Mouse (Mus musculus): Measurements from ENCODE around the gene Ssr2. TPM values are rescaled to one million over a fixed set of nuclear protein-coding genes. Genes with fewer than 3 reads are reported as not detected.
"Not testable (repeated sequence)": the region's sequence is repeated elsewhere in the genome, so short reads cannot be mapped to it uniquely, and the experiment has no call there.

The Ssr2 gene
- polyA plus RNA-seq, 1 experiment from 2014 or later = 157 TPM

- 76% methylated on average over 1 of the region's 1 CpGs for WGBS
- Histone ChIP-seq H3K27me3 (replicated peaks) (no peaks in the 10 kb centered on the region), H3K36me3 (peaks cover 38% of the 10 kb centered on the region), H3K9ac (no peak overlapping the region), H3K4me2 (replicated peaks) (no peak overlapping the region), H3K9me3 (no peaks in the 10 kb centered on the region), H3K4me3 (no peak overlapping the region), H3K27ac (no peak overlapping the region), H3K4me1 (no peaks in the 10 kb centered on the region)
- no peak for ATAC-seq (ENCODE audit: low FRiP score, low read depth)
Measured at GRCm38 (mm10) chr3:88571856-88572255, 3.8 kb upstream of the Ssr2 start.

GRCm38 (mm10) chr3:88572835-88573234, 2.8 kb upstream of the Ssr2 start:
- Histone ChIP-seq H3K9me3 (no peaks in the 10 kb centered on the region), H3K4me1 (no peaks in the 10 kb centered on the region), H3K27me3 (replicated peaks) (no peaks in the 10 kb centered on the region), H3K27ac (no peak overlapping the region), H3K4me3 (no peak overlapping the region), H3K9ac (no peak overlapping the region), H3K4me2 (replicated peaks) (no peak overlapping the region), H3K36me3 (peaks cover 28% of the 10 kb centered on the region)
- ATAC-seq (ENCODE audit: low FRiP score, low read depth) = no peak
- WGBS = 70% methylated on average over 2 of the region's 2 CpGs

GRCm38 (mm10) chr3:88573810-88574209, 1.9 kb upstream of the Ssr2 start:
- 82% methylated on average over 2 of the region's 2 CpGs for WGBS

GRCm38 (mm10) chr3:88577846-88578245, 2.2 kb downstream of the Ssr2 start:
- H3K27ac ChIP-seq; H3K9me3 ChIP-seq; H3K4me2 ChIP-seq (replicated peaks); H3K27me3 ChIP-seq (replicated peaks); H3K4me3 ChIP-seq; H3K9ac ChIP-seq; ATAC-seq (ENCODE audit: low FRiP score, low read depth): not testable (repeated sequence)
- H3K36me3 ChIP-seq = peaks cover 14% of the 10 kb centered on the region
- H3K4me1 ChIP-seq = peaks cover 12% of the 10 kb centered on the region
- WGBS = 84% methylated on average over 5 of the region's 5 CpGs

More at GRCm38 (mm10) chr3:88573810-88574209, 1.9 kb upstream of the Ssr2 start:
- Histone ChIP-seq H3K27me3 (replicated peaks) (no peaks in the 10 kb centered on the region), H3K9me3 (no peaks in the 10 kb centered on the region), H3K4me3 (no peak overlapping the region), H3K27ac (no peak overlapping the region), H3K36me3 (peaks cover 18% of the 10 kb centered on the region), H3K4me1 (no peaks in the 10 kb centered on the region), H3K4me2 (replicated peaks) (no peak overlapping the region), H3K9ac (no peak overlapping the region)
- no peak for ATAC-seq (ENCODE audit: low FRiP score, low read depth)

GRCm38 (mm10) chr3:88578498-88579424, 3.1 kb downstream of the Ssr2 start:
- H3K4me3 ChIP-seq = peak overlapping the region; percentile 97
- no peaks in the 10 kb centered on the region for H3K9me3 ChIP-seq
- WGBS = 53% methylated on average over 8 of the region's 8 CpGs
- no peak overlapping the region for H3K9ac ChIP-seq
- peak; percentile 41; the same call in 1 of the 2 replicates for ATAC-seq (ENCODE audit: low FRiP score, low read depth)
- H3K4me2 ChIP-seq (replicated peaks) = peak overlapping the region; percentile 95
- no peak overlapping the region for H3K27ac ChIP-seq
- peaks cover 12% of the 10 kb centered on the region for H3K4me1 ChIP-seq
- no peaks in the 10 kb centered on the region for H3K27me3 ChIP-seq (replicated peaks)
- H3K36me3 ChIP-seq = peaks cover 23% of the 10 kb centered on the region

- Histone ChIP-seq H3K4me1 (peaks cover 12% of the 10 kb centered on the region), H3K4me3 (peak overlapping the region; percentile 97), H3K27ac (no peak overlapping the region), H3K9ac (peak overlapping the region; percentile 85), H3K36me3 (peaks cover 30% of the 10 kb centered on the region), H3K27me3 (replicated peaks) (no peaks in the 10 kb centered on the region), H3K9me3 (no peaks in the 10 kb centered on the region), H3K4me2 (replicated peaks) (peak overlapping the region; percentile 95)
- under 1% methylated on average over 34 of the region's 34 CpGs for WGBS
- ATAC-seq (ENCODE audit: low FRiP score, low read depth) = peak; percentile 85
Measured at GRCm38 (mm10) chr3:88579454-88580117, 3.9 kb downstream of the Ssr2 start.

- ATAC-seq (ENCODE audit: low FRiP score, low read depth) = no peak
- no peak overlapping the region for H3K27ac ChIP-seq
- no peak overlapping the region for H3K4me2 ChIP-seq (replicated peaks)
- H3K27me3 ChIP-seq (replicated peaks) = no peaks in the 10 kb centered on the region
- 0 out of 2 replicates have a peak, but pooled peaks cover 4% of the 10 kb centered on the region for H3K4me1 ChIP-seq
- H3K4me3 ChIP-seq = no peak overlapping the region
- 96% methylated on average over 6 of the region's 6 CpGs for WGBS
- H3K9ac ChIP-seq = no peak overlapping the region
- H3K9me3 ChIP-seq = no peaks in the 10 kb centered on the region
- H3K36me3 ChIP-seq = peaks cover 60% of the 10 kb centered on the region
Measured at GRCm38 (mm10) chr3:88585769-88586168, 10.1 kb downstream of the Ssr2 start.

- H3K4me2 ChIP-seq (replicated peaks) = no peak overlapping the region
- H3K9ac ChIP-seq = no peak overlapping the region
- no peak for ATAC-seq (ENCODE audit: low FRiP score, low read depth)
- H3K4me1 ChIP-seq = no peaks in the 10 kb centered on the region
- no peak overlapping the region for H3K27ac ChIP-seq
- H3K27me3 ChIP-seq (replicated peaks) = no peaks in the 10 kb centered on the region
- no peaks in the 10 kb centered on the region for H3K9me3 ChIP-seq
- H3K4me3 ChIP-seq = no peak overlapping the region
- WGBS = 94% methylated on average over 5 of the region's 5 CpGs
- H3K36me3 ChIP-seq = peaks cover 57% of the 10 kb centered on the region
Measured at GRCm38 (mm10) chr3:88586640-88587039, 11.0 kb downstream of the Ssr2 start.

- H3K4me3 ChIP-seq = no peak overlapping the region
Measured at GRCm38 (mm10) chr3:88590246-88590645, 14.6 kb downstream of the Ssr2 start.

GRCm38 (mm10) chr3:88591044-88591443, 15.4 kb downstream of the Ssr2 start:
- Histone ChIP-seq H3K9ac (no peak overlapping the region), H3K4me3 (no peak overlapping the region), H3K4me2 (replicated peaks) (no peak overlapping the region), H3K9me3 (no peaks in the 10 kb centered on the region), H3K4me1 (no peaks in the 10 kb centered on the region), H3K27ac (no peak overlapping the region), H3K36me3 (peaks cover 29% of the 10 kb centered on the region), H3K27me3 (replicated peaks) (no peaks in the 10 kb centered on the region)
- 64% methylated on average over 3 of the region's 3 CpGs for WGBS
- no peak for ATAC-seq (ENCODE audit: low FRiP score, low read depth)

More at GRCm38 (mm10) chr3:88590246-88590645, 14.6 kb downstream of the Ssr2 start:
- WGBS = 31% methylated on average over 5 of the region's 5 CpGs
- no peak overlapping the region for H3K27ac ChIP-seq
- no peak for ATAC-seq (ENCODE audit: low FRiP score, low read depth)
- H3K9ac ChIP-seq = no peak overlapping the region
- H3K36me3 ChIP-seq = peaks cover 33% of the 10 kb centered on the region
- H3K4me2 ChIP-seq (replicated peaks) = no peak overlapping the region
- H3K9me3 ChIP-seq = no peaks in the 10 kb centered on the region
- no peaks in the 10 kb centered on the region for H3K4me1 ChIP-seq
- no peaks in the 10 kb centered on the region for H3K27me3 ChIP-seq (replicated peaks)

GRCm38 (mm10) chr3:88591950-88592731, 16.5 kb downstream of the Ssr2 start:
- no peak for ATAC-seq (ENCODE audit: low FRiP score, low read depth)
- H3K4me2 ChIP-seq (replicated peaks) = no peak overlapping the region
- 33% methylated on average over 9 of the region's 9 CpGs for WGBS
- H3K27ac ChIP-seq = no peak overlapping the region
- no peak overlapping the region for H3K9ac ChIP-seq
- peaks cover 22% of the 10 kb centered on the region for H3K36me3 ChIP-seq
- no peak overlapping the region for H3K4me3 ChIP-seq
- H3K4me1 ChIP-seq = no peaks in the 10 kb centered on the region
- no peaks in the 10 kb centered on the region for H3K9me3 ChIP-seq
- no peaks in the 10 kb centered on the region for H3K27me3 ChIP-seq (replicated peaks)

All from neural tube, embryonic 12.5 days (tissue).